In the genomic region with DNA sequence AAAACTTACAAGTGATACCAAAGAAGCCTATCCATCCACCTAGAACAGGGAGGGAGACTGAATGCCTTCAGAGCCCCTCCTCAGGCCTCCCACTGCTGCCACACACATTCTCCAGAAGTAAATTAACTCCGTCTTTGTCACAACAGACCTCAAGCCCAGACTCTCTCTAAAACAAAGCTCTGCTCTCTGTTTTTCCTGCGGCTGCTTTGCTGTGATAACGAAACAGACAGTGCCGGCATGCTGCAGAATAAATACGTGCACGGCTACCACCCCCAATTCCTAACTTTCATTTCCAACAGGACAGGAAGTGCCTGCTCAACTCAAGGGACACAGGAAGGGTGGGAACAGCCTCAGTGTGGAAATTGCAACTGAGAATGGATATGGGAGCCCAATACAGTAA, we compare ENCODE assay signal across 8 mouse cellular contexts. TPM values are rescaled to one million over a fixed set of nuclear protein-coding genes. Genes with fewer than 3 reads are reported as not detected.
A peak's percentile ranks its signal among the peaks of the same experiment; 100 is the strongest.
DNase-seq lines count a peak whose midpoint lies in the region; ATAC-seq and TF ChIP-seq lines count a peak whose summit lies in the region.

A gene (minus strand): TSS at position 309 of the 400 bp plus-strand sequence.

- no peak for DNase-seq in frontal cortex, adult 2 months (ENCODE audit: extremely low spot score in 1 of 2, low spot score in 1 of 2)
- DNase-seq in frontal cortex, postnatal 36 days (ENCODE audit: low spot score in 2 of 2): no peak
- DNase-seq in adrenal gland, postnatal 25 days: no peak
- DNase-seq in heart, adult 11 months: peak; percentile 98
- peak; percentile 77 for DNase-seq in kidney, adult 2 months
- DNase-seq in liver, embryonic 13.5 days: no peak
- DNase-seq in frontal cortex, postnatal 10 days (ENCODE audit: low spot score in 2 of 2): no peak

- no peak for TF ChIP-seq CTCF in kidney, adult 2 months (conservative IDR thresholded peaks at IDR 0.05; ENCODE audit: insufficient read depth, insufficient read length, low read depth, low read length)
- TF ChIP-seq CTCF in olfactory bulb, adult 2 months (IDR thresholded peaks at IDR 0.05; ENCODE audit: insufficient read depth, low read depth, low read length): no peak

- H3K36me3 ChIP-seq in kidney, adult 2 months (ENCODE audit: control insufficient read depth, insufficient read depth, low read length): no peaks in the 10 kb centered on the region
- no peaks in the 10 kb centered on the region for H3K36me3 ChIP-seq in liver, embryonic 13.5 days

- H3K27ac ChIP-seq in kidney, adult 2 months (ENCODE audit: insufficient read depth, low read depth, low read length): peak within 1 kb of the TSS; percentile 96
- H3K27ac ChIP-seq in liver, embryonic 13.5 days: peak within 1 kb of the TSS; percentile 30; the same call in 1 of the 2 replicates
- no peak within 1 kb of the TSS for H3K27ac ChIP-seq in olfactory bulb, adult 2 months (ENCODE audit: insufficient read depth, low read depth, low read length)

- H3K4me3 ChIP-seq in kidney, adult 2 months (ENCODE audit: insufficient read depth, low read depth, low read length): peak within 1 kb of the TSS; percentile 52
- peak within 1 kb of the TSS; percentile 18 for H3K4me3 ChIP-seq in liver, embryonic 13.5 days (replicated peaks)
- no peak within 1 kb of the TSS for H3K4me3 ChIP-seq in olfactory bulb, adult 2 months (ENCODE audit: insufficient read depth, low read depth, low read length)

- H3K4me1 ChIP-seq in kidney, adult 2 months (ENCODE audit: control insufficient read depth, insufficient read depth, low read length): peaks cover 8% of the 10 kb centered on the region; the same call in 1 of the 2 replicates
- H3K4me1 ChIP-seq in liver, embryonic 13.5 days (replicated peaks): peaks cover 28% of the 10 kb centered on the region
- no peaks in the 10 kb centered on the region for H3K4me1 ChIP-seq in olfactory bulb, adult 2 months (ENCODE audit: control insufficient read depth, insufficient read depth, low read length)

- peak within 1 kb of the TSS; percentile 40 for H3K4me2 ChIP-seq in liver, embryonic 13.5 days

- no peaks in the 10 kb centered on the region for H3K27me3 ChIP-seq in kidney, adult 2 months (replicated peaks; ENCODE audit: control insufficient read depth, insufficient read depth, low read length)
- no peaks in the 10 kb centered on the region for H3K27me3 ChIP-seq in liver, embryonic 13.5 days

- WGBS in kidney, adult 2 months: 20% methylated on average over 6 of the region's 6 CpGs
- 2% methylated on average over 6 of the region's 6 CpGs for WGBS in liver, embryonic 13.5 days (ENCODE audit: insufficient replicate concordance)
- 11% methylated on average over 6 of the region's 6 CpGs for WGBS in olfactory bulb, adult 2 months

- H3K9me3 ChIP-seq in liver, embryonic 13.5 days (replicated peaks): no peaks in the 10 kb centered on the region

- H3K9ac ChIP-seq in liver, embryonic 13.5 days: peak within 1 kb of the TSS; percentile 3

- TF ChIP-seq POLR2A in kidney, adult 2 months (IDR thresholded peaks at IDR 0.05; ENCODE audit: low read depth, low read length): no peak
- no peak for TF ChIP-seq POLR2A in olfactory bulb, adult 2 months (IDR thresholded peaks at IDR 0.05; ENCODE audit: insufficient read depth, low read depth, low read length)

- no peak for ATAC-seq in liver, embryonic 13.5 days (ENCODE audit: low read depth)

RNA-seq across cellular contexts. Expression of the gene that starts here (rescaled TPM):
- polyA plus RNA-seq in frontal cortex, adult 2 months (2012; rRNA removed): 19.1 and 20.1 TPM in 2 replicates
- total RNA-seq in adrenal gland, postnatal 25 days (2021): 84.6 and 85.7 TPM in 2 replicates
- 69.0 and 70.1 TPM in 2 replicates for polyA plus RNA-seq in kidney, adult 2 months (2012; rRNA removed)
- 7.0 and 8.8 TPM in 2 replicates for polyA plus RNA-seq in liver, embryonic 13.5 days (2015; fragmentation: Nextera tagmentation; extraction: Ambion mirVana)
- polyA plus RNA-seq in olfactory bulb, adult 2 months (2012; ENCODE audit: insufficient read depth, insufficient read length, low replicate concordance, missing spikeins): not detected in 2 replicates

Comparison
In these comparisons a context has a peak if more than half of its experiments do, and no peak if none do; other contexts are left out.
1. DNase-seq: peak in heart, adult 11 months (single experiment) and kidney, adult 2 months (single experiment); none in frontal cortex, adult 2 months (0 of 2), frontal cortex, postnatal 36 days (0 of 2), adrenal gland, postnatal 25 days (single experiment), liver, embryonic 13.5 days (single experiment) and frontal cortex, postnatal 10 days (0 of 2).